Mouse (Mus musculus): ENCODE results near the gene Slc23a3.

The Slc23a3 gene

GRCm38 (mm10) chr1:75133421-75134207 lies at the start of gene Slc23a3:
TSS of gene Slc23a3 (minus strand) at chr1:75133890.
- no peak for DNase-seq (ENCODE audit: low read depth, low spot score)

- no peak for DNase-seq (ENCODE audit: low read depth, low spot score)
These were observed 48.5 kb upstream of the Slc23a3 start for GRCm38 (mm10) chr1:75182160-75182559.

- no peak for DNase-seq (ENCODE audit: low read depth, low spot score)
These were observed 47.7 kb upstream of the Slc23a3 start for GRCm38 (mm10) chr1:75181377-75181870.

GRCm38 (mm10) chr1:75180741-75181140 lies 47.1 kb upstream of the Slc23a3 start:
- no peak for DNase-seq (ENCODE audit: low read depth, low spot score)

- DNase-seq (ENCODE audit: low read depth, low spot score): peak; percentile 87
These were observed 46.5 kb upstream of the Slc23a3 start, which contains the start of gene Abcb6 for GRCm38 (mm10) chr1:75180105-75180590. TSS of gene Abcb6 (minus strand) at chr1:75180392.

GRCm38 (mm10) chr1:75179334-75180104 lies 45.8 kb upstream of the Slc23a3 start:
- no peak for DNase-seq (ENCODE audit: low read depth, low spot score)

- peak; percentile 94 for DNase-seq (ENCODE audit: low read depth, low spot score)
These were observed 35.1 kb upstream of the Slc23a3 start, which contains the start of gene Zfand2b for GRCm38 (mm10) chr1:75168472-75169464. TSS of gene Zfand2b (plus strand) at chr1:75168646.

GRCm38 (mm10) chr1:75168093-75168471 lies 34.4 kb upstream of the Slc23a3 start:
- no peak for DNase-seq (ENCODE audit: low read depth, low spot score)

- DNase-seq (ENCODE audit: low read depth, low spot score): no peak
These were observed 26.5 kb upstream of the Slc23a3 start for GRCm38 (mm10) chr1:75160256-75160617.

- no peak for DNase-seq (ENCODE audit: low read depth, low spot score)
These were observed 26.0 kb upstream of the Slc23a3 start for GRCm38 (mm10) chr1:75159540-75160255.

GRCm38 (mm10) chr1:75158990-75159389 lies 25.3 kb upstream of the Slc23a3 start:
- DNase-seq (ENCODE audit: low read depth, low spot score): no peak

- no peak for DNase-seq (ENCODE audit: low read depth, low spot score)
These were observed 22.1 kb upstream of the Slc23a3 start for GRCm38 (mm10) chr1:75155837-75156236.

- DNase-seq (ENCODE audit: low read depth, low spot score): no peak
These were observed 15.0 kb upstream of the Slc23a3 start for GRCm38 (mm10) chr1:75148727-75149126.

- no peak for DNase-seq (ENCODE audit: low read depth, low spot score)
These were observed 13.9 kb upstream of the Slc23a3 start for GRCm38 (mm10) chr1:75147411-75148135.

- no peak for DNase-seq (ENCODE audit: low read depth, low spot score)
These were observed 11.9 kb upstream of the Slc23a3 start for GRCm38 (mm10) chr1:75145589-75145988.

GRCm38 (mm10) chr1:75142301-75143261 lies 8.9 kb upstream of the Slc23a3 start, which contains the start of the genes Cnppd1 and Retreg2:
TSS of gene Cnppd1 (minus strand) at chr1:75142711.
TSS of gene Retreg2 (plus strand) at chr1:75142778.
- DNase-seq (ENCODE audit: low read depth, low spot score): peak; percentile 97

GRCm38 (mm10) chr1:75141486-75142190 lies 7.9 kb upstream of the Slc23a3 start:
- peak; percentile 29 for DNase-seq (ENCODE audit: low read depth, low spot score)
